Mouse (Mus musculus): ENCODE measurements at regions not wholly inside any gene's neighbourhood (a gene's known extent, or its start where the extent isn't known, plus 50 kb on each side); places are given as distances from the start of the nearest gene placed in this dataset.

DNA sequence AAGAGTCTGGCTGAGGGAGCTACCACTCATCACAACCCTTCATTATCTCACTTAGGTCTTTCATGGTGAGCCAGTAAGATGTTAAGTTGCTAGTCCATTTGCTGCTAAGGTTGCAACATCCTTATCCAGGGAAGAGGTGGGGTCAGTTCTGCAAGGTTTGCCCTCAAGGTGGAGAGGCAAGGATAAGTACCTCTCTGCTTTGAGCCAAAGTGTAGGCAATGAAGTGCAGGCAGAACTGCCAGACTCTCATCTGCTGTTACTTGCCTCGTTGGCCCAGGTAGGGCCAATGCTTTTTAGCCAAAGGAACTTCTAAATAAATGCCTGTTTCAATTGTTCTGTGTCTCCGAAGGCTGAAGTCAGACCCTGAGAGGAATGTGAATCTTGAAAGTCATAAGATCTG, 59.6 kb upstream of the Lclat1 start:
- Histone ChIP-seq H3K4me2 (no peak overlapping the region), H3K9me3 (replicated peaks) (no peaks in the 10 kb centered on the region), H3K4me1 (replicated peaks) (0 out of 2 replicates have a peak, but pooled peaks cover 1% of the 10 kb centered on the region), H3K9ac (no peak overlapping the region), H3K27me3 (replicated peaks) (no peaks in the 10 kb centered on the region), H3K4me3 (no peak overlapping the region), H3K27ac (ENCODE audit: poor library complexity, severe bottlenecking) (no peak overlapping the region), H3K36me3 (no peaks in the 10 kb centered on the region)
- ATAC-seq (ENCODE audit: insufficient number of reproducible peaks, low FRiP score) = no peak
- WGBS = 76% methylated on average over 2 of the region's 2 CpGs

DNA sequence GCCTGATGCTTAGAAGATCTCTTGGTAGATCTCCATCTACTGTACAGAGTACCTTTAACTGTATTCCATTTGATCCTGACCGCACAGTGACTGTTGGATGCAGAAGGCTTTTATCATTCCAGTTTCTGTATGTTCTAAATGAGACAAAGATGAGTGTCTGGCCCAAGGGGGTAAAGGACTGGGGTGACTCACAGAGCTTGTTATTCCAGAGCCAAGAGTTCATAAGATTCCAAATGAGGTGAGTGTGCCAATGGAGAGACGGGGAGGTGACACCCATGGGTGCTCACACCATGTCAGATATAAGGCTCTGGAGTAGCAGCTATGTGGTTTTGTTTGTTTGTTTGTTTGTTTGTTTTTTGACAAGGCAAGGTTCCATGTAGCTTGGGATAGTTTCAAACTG, 54.8 kb upstream of the Lclat1 start:
- Histone ChIP-seq H3K9me3 (replicated peaks) (no peaks in the 10 kb centered on the region), H3K36me3 (no peaks in the 10 kb centered on the region), H3K4me1 (replicated peaks) (peaks cover 11% of the 10 kb centered on the region), H3K4me3 (no peak overlapping the region), H3K4me2 (no peak overlapping the region), H3K27ac (ENCODE audit: poor library complexity, severe bottlenecking) (no peak overlapping the region), H3K27me3 (replicated peaks) (no peaks in the 10 kb centered on the region), H3K9ac (no peak overlapping the region)
- no peak for ATAC-seq (ENCODE audit: insufficient number of reproducible peaks, low FRiP score)
- 86% methylated on average over 2 of the region's 2 CpGs for WGBS

- no peak overlapping the region for H3K4me3 ChIP-seq
- WGBS = 52% methylated on average over 3 of the region's 3 CpGs
- H3K27ac ChIP-seq (ENCODE audit: poor library complexity, severe bottlenecking) = no peak overlapping the region
- no peaks in the 10 kb centered on the region for H3K9me3 ChIP-seq (replicated peaks)
- ATAC-seq (ENCODE audit: insufficient number of reproducible peaks, low FRiP score) = no peak
- no peaks in the 10 kb centered on the region for H3K27me3 ChIP-seq (replicated peaks)
- H3K4me2 ChIP-seq = no peak overlapping the region
- no peaks in the 10 kb centered on the region for H3K36me3 ChIP-seq
- H3K9ac ChIP-seq = no peak overlapping the region
- peaks cover 15% of the 10 kb centered on the region for H3K4me1 ChIP-seq (replicated peaks)
These were observed 54.1 kb upstream of the Lclat1 start for GRCm38 (mm10) chr17:73053479-73054215.

- ATAC-seq (ENCODE audit: insufficient number of reproducible peaks, low FRiP score) = no peak
- no peak overlapping the region for H3K4me2 ChIP-seq
- H3K4me1 ChIP-seq (replicated peaks) = peaks cover 15% of the 10 kb centered on the region
- H3K36me3 ChIP-seq = no peaks in the 10 kb centered on the region
- no peak overlapping the region for H3K4me3 ChIP-seq
- no peak overlapping the region for H3K9ac ChIP-seq
- no peak overlapping the region for H3K27ac ChIP-seq (ENCODE audit: poor library complexity, severe bottlenecking)
- no peaks in the 10 kb centered on the region for H3K27me3 ChIP-seq (replicated peaks)
- no peaks in the 10 kb centered on the region for H3K9me3 ChIP-seq (replicated peaks)
These were observed 53.6 kb upstream of the Lclat1 start for GRCm38 (mm10) chr17:73054226-73054625.

- Histone ChIP-seq H3K4me2 (no peak overlapping the region), H3K4me1 (replicated peaks) (peaks cover 19% of the 10 kb centered on the region), H3K27ac (ENCODE audit: poor library complexity, severe bottlenecking) (no peak overlapping the region), H3K9ac (no peak overlapping the region), H3K4me3 (no peak overlapping the region), H3K27me3 (replicated peaks) (no peaks in the 10 kb centered on the region), H3K36me3 (no peaks in the 10 kb centered on the region), H3K9me3 (replicated peaks) (no peaks in the 10 kb centered on the region)
- ATAC-seq (ENCODE audit: insufficient number of reproducible peaks, low FRiP score) = no peak
- 54% methylated on average over 3 of the region's 3 CpGs for WGBS
These were observed 52.6 kb upstream of the Lclat1 start for GRCm38 (mm10) chr17:73055197-73055596.

DNA sequence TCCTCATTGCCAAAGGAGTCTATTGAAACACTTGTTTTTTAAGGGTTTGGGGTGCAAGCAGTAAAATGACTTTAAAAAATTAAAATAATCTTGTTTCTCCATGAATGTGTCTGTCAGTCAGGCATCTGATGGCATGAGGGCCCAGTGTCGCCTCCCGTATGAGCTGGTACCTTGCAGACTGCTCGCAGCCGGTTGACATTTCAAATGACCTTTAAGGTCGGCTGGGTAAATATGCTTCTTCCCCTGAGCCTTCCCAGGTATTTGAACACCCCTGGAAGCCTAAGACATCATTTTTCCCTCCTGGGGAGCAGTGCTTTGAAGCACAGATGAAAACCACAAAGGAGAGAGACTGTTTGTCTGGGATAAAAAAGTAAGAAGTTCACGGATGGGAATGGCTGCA, 52.2 kb upstream of the Lclat1 start:
- Histone ChIP-seq H3K27me3 (replicated peaks) (no peaks in the 10 kb centered on the region), H3K9me3 (replicated peaks) (no peaks in the 10 kb centered on the region), H3K27ac (ENCODE audit: poor library complexity, severe bottlenecking) (no peak overlapping the region), H3K4me1 (replicated peaks) (peaks cover 23% of the 10 kb centered on the region), H3K4me3 (no peak overlapping the region), H3K4me2 (no peak overlapping the region), H3K9ac (no peak overlapping the region), H3K36me3 (no peaks in the 10 kb centered on the region)
- ATAC-seq (ENCODE audit: insufficient number of reproducible peaks, low FRiP score) = no peak
- WGBS = 77% methylated on average over 6 of the region's 6 CpGs

GRCm38 (mm10) chr17:73056616-73057015, 51.2 kb upstream of the Lclat1 start:
- H3K9me3 ChIP-seq (replicated peaks) = no peaks in the 10 kb centered on the region
- no peak overlapping the region for H3K9ac ChIP-seq
- H3K4me3 ChIP-seq = no peak overlapping the region
- no peak overlapping the region for H3K27ac ChIP-seq (ENCODE audit: poor library complexity, severe bottlenecking)
- H3K4me1 ChIP-seq (replicated peaks) = peaks cover 27% of the 10 kb centered on the region
- no peak overlapping the region for H3K4me2 ChIP-seq
- no peaks in the 10 kb centered on the region for H3K36me3 ChIP-seq
- WGBS = 70% methylated on average over 2 of the region's 2 CpGs
- H3K27me3 ChIP-seq (replicated peaks) = no peaks in the 10 kb centered on the region
- ATAC-seq (ENCODE audit: insufficient number of reproducible peaks, low FRiP score) = no peak

Measured in heart, embryonic 12.5 days (tissue).